Mouse (Mus musculus) erythroblast, embryonic 14.5 days (primary cell): ENCODE data around the gene Tmem132c.

Experiments used
- GATA1 ChIP-seq: IDR thresholded peaks from 2 replicates; pipeline ENCODE4 v1.6.1; 2012; ENCODE audit warnings: low read length, inconsistent platforms, mixed read lengths
- TAL1 ChIP-seq: IDR thresholded peaks from 3 replicates; pipeline ENCODE4 v1.6.1; 2012; ENCODE audit warnings: low read length, inconsistent platforms, mixed read lengths

- TF ChIP-seq TAL1 = no peak
- TF ChIP-seq GATA1 = no peak
These were observed 195.2 kb downstream of the Tmem132c start for GRCm38 (mm10) chr5:127436836-127437235.
